Mouse (Mus musculus) ovary, postnatal 10 days (tissue): ENCODE results near the gene Pkp4.
A peak's percentile ranks its signal among the peaks of the same experiment; 100 is the strongest.

Experiments
- DNase-seq: peaks from one replicate; pipeline ENCODE4 v3.0.0; 2022; ENCODE audit warnings: low spot score

Gene Pkp4

DNA sequence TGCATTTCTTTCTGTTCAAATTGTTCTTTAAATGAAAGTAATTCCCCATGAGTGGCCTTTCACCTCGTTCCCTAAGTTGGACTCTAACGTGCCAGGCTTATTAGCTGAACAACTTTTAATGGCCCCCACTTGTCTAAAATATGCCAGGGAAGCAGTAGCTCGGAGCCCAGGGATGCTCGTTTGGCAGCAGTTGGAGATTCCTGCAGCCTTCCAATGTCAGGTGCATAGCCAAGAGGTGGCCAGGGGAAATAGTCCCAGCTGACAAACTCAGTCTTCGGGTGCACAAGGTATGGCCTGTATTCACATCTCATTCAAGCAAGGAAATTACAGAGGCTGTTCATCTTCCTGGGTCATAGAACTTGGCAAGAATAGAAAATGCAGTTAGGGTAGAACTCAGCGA lies 112.1 kb downstream of the Pkp4 start:
- no peak for DNase-seq

DNA sequence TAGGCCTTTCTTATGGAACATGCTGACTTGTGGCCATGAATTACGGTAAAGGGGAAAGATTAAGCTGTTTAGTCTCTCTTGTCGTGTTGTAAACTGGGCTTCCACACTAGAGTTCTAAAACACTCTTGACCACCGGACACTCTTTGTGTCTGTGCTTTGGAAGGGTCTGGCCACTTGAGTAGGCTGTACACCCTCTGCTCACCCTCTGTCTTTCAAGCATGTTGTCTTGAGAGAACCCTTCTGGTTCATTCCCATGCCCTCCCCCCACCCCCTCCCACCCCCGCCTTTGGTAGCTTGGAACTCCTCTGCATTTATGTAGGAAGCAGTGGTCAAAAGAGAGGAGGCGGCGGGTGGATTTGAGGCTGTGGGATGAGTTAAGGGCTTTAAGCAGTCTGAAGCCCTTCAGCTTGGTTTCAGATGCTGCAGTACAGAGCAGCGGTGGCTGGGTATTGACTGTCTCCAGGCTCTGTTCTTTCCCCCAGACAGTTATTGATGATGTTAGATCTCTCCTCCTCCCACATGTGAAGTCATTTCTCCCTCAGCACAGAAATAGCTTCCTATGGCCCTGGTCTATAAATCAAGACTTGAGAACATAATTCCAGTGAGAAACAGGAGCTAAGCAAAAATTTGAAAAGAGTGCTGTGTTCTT lies 120.4 kb downstream of the Pkp4 start:
- no peak for DNase-seq

DNA sequence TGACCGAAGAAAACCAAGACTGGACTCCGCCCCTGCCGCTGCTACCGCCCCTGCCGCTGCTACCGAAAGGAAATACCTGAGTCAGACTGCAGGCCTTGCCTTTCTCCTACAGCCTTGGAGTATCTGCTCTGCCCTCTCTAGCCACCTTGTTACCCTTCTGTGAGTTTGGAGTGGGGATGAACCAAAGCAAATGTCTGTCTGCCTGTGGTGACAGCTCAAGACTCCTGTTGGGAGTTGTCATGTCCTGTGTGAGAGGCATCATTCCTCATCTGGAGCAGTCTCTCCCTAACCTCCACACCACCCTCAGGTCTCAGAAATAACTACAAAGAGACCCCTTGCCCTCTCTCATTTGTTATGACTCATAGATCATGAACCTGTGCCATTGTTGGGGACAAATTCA lies 122.3 kb downstream of the Pkp4 start:
- no peak for DNase-seq

DNA sequence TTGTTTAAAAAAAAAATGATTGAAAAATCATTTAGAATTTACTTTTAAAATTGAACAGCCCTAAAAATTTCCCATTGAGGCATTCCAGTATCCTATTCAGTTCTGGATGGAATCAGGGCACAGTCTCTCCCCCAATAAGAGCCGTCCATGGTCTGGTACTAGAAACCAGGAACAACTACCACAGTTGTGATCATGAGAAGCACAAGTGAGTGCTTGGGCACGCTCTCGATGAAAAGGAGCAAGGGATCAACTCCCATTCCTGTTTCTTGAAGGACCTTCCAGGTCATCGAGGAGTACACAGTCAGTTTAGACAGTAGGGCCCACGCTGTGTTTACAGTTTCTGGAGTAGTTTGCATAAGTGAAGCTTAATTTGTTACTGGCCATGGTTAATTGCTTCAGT lies 123.6 kb downstream of the Pkp4 start:
- DNase-seq = no peak

DNA sequence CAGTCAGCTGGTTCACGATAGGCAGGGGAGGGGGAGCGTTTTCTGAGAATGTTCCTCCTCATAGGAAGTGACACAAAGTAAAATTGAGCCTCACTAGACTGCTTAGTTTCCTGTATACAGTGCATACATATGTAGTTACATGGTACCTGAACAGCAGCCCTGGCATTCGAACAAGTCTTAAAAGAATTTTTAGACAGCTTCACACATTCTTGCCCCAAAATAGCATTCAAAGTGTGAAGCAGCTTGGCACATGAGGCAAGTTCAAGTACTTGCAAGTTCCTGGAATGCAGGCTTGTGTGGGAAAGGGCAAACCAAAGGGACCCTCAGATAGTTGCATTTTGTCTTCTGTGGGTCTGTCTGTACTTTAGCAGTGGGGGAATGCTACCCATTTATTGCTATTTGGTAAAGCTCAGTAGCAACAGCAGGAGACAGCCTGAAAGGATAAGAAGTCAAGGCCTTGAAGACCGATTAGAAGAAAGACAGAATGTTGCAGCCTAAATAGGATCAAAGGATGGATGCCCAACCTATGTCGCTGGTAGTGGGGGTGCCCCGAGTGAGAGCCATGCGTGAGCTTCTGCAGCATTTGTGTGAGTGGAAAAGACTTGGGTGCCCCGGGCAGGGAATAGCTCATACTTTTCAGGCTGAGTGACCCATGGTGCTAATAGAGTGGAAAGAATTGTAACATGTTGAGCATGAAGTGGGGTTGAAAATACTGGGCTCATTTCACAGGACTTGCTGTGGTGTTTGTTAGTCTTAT lies 124.3 kb downstream of the Pkp4 start:
- DNase-seq = no peak

DNA sequence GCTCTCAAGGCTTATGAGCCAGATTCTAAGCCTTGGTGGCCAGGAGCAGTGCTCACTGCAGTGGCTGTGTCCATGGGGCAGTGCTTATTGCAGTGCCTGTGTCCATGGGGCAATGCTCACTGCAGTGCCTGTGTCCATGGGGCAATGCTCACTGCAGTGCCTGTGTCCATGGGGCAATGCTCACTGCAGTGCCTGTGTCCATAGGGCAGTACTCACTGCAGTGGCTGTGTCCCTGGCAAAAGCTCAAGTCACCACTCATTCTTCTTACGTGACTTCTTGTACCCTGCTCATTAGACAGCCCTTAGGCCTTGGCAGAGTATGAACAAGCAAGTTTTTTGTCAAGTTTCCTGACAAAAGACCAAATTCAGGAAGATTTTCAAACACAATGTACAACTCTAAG lies 124.9 kb downstream of the Pkp4 start:
- no peak for DNase-seq

DNA sequence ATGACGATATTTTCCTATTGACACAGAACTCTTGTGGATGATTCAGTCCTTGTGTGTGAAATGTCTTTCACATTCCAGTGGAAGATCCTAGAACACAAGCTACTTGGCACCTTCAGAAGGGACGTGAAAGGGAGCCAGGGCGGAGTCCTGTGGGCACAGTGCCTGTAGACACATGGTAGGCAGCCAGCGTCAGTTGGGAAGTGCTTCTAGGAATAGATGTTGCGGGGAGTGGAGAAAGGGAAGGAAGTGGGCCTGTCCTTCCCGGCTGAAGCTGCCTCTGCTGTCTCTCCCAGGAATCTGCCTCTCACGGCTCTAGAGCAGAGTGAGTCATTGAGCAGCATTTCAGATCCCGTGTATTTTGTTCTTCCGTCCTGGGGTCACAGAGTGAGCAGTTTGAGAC lies 125.6 kb downstream of the Pkp4 start:
- peak; percentile 9 for DNase-seq

DNA sequence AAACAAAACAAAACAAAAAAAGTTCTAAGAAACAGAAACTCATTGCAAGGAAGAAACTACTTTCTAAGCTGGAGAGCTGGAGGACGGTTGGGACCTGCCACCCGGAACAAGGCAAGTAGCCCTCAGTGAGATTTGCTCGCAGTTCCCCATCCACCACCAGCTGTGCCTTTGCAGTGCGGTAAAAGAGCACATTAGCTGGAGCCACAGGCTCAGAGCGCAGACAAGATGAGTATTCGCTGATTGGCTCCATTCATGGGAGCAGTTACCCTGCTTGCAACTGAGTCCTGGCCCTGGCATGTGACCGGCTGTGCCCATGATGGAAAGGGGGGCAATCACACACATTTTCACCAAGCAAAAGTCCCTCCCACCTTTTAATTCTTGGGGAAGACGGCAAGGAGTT lies 127.0 kb downstream of the Pkp4 start:
- no peak for DNase-seq

DNA sequence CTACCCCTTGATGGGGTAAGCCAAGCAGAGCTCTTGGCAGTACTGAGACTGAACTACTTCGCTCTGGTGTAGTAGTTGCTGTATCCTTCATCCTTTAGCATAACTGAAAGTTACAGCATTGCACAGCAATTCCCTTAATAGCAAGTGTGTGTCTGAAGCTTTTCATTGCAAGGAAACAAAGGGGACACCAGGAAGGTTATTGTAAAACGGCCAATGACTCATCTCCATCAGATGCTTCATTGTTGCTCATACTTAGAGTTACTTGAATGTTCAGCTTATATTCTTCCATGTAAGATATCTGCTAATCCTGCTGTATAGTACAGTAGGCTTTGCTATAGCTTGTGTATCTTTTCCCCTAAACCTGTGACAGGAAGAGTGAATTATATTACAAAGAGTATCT lies 128.8 kb downstream of the Pkp4 start:
- no peak for DNase-seq

DNA sequence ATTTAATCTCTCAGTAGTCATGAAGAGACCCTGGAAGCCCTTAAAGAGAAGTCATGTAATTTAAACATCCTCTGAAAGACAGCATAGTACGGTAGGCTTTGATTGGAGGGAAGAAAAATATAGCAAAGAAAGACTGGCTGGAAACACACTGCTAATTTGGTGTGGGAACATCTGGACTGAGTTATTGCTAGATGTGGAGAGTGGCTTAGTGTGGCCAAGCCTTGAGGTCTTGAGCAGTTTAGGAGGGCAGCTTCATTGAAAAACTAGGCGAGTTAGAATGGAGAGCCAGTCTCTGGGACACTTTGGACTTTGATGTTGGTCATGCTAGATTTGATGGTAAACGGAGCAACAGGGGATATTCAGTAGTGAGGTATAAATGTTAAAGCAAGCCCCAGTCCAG lies 129.7 kb downstream of the Pkp4 start:
- no peak for DNase-seq

DNA sequence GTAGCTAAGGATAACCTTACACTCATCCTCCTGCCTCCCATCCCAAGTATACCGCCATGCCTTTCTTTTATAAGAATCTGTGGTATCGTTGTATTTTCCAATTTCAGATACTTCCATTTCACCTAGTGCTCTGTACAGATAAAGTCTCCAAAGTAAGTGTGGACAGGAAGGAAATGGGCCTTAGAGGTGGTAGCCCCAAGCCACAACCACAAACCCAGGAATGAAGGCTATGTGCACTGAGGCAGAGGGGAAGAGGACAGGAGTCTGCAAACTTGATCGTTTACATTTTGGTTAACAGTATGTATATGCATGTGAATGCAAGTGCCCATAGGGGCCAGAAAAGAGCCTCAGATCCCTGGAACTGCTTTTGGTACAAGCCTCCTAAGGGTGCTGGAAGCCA lies 139.2 kb downstream of the Pkp4 start:
- no peak for DNase-seq

DNA sequence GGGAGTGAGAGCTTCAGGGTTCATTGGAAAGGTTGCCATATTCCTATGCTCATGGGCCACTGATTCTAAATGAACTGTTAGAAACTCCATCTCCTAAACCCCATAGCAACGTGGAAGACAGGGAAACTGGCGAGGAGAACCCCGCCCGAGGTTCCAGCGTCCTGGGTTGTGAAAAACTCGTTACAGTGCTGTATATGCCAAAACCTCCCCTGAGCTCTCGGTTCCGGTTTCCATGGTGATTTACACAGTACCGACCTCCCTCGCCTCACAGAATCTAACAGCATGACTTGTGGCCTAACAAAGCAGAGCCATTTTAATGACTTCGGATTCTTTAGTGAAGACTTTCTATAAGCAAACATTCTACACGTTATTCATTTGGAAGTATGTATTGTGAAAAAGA lies 141.0 kb downstream of the Pkp4 start:
- no peak for DNase-seq

DNA sequence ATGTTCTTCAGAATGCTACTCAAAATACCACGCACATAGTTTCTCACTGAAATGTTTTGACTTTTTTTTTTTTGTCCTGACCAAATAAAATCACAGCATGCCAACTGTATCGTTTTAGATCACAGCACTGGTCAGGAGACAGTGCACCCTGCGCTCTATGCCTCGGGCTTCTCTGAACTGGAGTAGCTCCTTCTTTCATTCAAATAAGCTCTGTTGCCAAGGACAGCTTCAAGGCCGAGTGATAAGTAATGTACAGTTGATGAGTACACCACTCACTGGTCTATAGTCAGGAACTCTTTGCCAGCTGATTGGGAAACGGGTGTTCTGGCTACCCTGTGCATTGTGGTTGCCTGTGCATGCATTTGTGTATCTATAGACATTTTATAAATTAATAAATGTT lies 141.8 kb downstream of the Pkp4 start:
- DNase-seq = no peak

DNA sequence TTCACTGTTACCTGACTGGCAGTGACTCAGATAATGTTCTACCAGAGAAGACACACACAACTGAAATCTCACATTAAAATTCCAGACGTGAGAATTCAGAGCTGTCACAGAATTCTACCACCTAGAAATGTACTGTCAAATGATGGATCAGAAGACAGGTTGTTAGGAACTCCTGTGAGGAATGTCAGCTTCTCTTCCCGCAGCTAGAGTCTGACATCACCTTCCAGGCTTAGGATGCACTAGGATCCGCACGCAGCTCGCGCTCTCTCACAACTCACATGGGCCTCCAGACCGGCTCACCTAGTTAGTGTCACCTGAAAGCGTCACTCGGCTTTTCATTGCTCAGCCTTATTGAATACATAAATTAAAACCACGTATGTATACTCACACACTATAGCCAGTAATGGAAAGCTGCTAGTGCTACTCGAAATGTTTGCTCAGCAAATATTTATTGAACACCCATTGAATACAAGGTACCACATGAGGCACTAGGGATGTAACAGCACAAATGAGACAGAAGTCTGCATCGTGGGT lies 142.9 kb downstream of the Pkp4 start:
- no peak for DNase-seq

DNA sequence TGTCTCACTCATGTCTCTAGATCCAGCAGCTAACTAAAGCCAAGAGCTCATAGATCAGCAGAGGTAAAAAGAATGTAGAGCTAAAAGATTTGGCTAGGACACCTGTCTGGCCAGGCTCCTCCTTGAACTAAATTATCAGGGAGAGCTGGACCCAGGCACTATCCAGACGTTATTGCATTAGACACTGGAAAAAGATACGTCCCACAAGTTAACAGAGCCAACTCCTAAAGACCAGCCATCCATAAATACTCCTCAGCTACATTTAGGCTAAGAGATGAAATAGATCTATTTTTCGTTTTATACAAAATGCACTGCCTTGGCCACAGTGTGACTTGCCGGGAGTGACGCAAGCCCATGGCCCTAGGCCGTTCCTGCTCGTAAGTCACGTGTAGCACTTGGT lies 146.7 kb downstream of the Pkp4 start:
- no peak for DNase-seq

DNA sequence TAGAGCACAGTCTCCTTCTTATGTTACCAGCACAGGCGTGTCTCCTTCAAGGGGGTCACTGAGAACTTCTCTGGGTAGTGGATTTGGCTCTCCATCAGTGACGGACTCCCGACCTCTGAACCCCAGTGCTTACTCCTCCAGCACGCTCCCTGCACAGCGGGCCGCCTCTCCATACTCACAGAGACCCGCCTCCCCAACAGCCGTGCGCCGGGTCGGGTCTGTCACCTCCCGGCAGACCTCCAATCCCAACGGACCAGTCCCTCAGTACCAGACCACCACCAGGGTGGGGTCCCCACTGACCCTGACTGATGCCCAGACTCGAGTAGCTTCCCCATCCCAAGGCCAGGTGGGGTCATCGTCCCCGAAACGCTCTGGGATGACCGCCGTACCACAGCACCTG lies 147.4 kb downstream of the Pkp4 start:
- no peak for DNase-seq

DNA sequence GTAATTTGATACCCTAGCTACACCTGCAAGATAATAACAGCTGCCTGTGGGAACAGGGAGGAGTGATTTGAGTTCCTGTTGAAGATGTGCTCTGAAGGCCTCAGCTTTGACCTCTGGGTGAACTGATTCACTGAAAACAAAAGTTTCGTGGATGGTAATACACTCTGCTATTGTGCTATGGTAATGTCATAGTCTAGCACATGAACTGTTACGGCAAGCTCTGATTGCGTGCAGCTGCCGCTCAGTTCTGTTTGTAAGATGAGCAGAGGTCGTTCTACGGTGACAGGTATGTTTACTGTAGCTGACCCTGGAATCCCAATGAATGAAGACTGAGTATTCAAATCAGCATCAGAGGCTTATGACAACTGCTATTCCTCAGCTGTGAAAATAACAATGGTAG lies 152.6 kb downstream of the Pkp4 start:
- no peak for DNase-seq

DNA sequence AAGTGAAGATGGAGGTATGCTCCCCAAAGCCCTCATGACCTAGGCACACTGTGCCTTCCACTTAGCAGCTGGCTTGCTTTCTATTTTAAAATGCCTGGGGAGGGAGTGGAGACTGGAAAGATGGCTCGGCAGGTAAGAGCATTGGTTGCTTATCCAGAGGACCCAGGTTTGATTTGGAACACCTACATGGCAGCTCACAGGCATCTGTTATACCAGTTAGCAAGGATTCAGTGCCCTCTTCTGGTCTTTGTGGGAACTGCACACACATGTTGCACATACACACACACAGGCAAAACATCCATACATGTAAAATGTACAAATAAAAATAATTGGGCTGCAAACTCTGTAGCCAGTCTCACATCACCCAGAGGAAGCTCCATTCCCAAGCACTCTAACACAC lies 158.0 kb downstream of the Pkp4 start:
- DNase-seq = no peak

DNA sequence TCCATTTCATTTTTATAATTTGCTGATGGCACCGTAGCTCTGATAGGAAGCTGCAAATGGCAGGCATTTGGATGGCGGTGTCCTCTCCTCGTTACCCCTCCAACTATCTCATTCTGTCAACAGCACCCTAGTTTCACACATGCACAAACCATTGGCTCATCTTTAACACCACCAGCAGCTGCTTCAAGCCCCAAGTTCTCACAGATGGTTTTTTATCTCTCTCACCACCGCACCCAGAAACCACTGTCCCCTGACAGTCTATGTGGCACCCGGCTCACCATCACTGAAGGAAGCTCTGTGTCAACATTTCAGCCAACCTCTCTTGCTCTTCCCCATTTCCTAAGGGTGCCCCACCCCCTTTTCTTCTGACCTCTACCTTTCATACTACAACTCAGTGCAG lies 167.3 kb downstream of the Pkp4 start:
- DNase-seq = no peak

DNA sequence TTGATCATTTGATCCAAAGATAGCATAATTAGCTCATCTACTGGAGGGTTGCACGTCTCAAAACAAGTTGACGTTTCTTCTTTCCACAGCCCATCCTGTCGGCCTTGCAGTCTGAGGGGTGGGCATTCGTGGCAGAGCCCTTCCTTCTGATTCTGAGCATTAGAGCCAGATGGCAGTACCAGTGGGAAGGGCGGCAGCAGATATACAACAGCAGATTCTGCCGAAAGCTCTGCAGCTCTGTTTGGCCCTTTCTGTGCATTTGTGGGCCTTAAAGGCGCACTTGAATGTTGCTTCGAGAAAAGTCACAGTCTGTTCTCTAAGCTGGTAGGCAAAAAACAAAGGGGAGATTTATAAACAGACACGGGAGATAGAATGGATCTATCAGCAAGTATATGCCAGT lies 170.4 kb downstream of the Pkp4 start:
- DNase-seq = no peak

DNA sequence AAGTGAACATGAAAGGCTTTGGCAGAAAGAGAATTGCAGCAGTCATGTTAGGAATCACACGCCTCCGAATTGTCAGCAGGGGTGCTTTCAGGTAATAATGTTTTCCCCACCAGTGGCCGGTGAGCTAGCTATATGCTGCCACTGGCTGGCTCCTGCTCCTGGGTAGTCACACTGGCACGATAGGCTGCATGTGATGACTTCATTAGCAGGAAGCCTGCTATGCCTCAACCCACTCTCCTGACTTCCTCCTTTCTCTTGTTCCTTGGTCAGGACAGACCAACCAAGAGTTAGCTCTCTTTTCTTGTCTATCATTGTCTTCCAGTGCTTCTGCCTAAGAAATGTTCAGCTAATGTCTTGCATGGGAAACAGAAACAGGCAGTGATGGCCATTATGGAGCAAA lies 171.9 kb downstream of the Pkp4 start:
- no peak for DNase-seq

DNA sequence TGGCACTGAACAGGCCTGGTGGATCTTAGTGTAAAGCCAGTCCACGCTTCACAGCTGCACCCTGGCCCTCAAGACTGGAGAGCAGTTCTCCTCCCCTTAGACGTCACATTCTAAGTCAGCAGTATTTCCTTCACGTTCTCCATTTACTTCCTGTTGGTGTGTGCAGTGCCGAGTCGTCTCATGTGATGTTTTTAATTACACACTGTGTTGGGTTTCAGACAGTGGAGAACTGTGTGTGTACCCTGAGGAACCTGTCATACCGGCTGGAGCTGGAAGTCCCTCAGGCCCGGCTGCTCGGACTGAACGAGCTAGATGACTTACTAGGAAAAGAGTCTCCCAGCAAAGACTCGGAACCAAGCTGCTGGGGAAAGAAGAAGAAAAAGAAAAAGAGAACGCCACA lies 177.9 kb downstream of the Pkp4 start:
- no peak for DNase-seq

DNA sequence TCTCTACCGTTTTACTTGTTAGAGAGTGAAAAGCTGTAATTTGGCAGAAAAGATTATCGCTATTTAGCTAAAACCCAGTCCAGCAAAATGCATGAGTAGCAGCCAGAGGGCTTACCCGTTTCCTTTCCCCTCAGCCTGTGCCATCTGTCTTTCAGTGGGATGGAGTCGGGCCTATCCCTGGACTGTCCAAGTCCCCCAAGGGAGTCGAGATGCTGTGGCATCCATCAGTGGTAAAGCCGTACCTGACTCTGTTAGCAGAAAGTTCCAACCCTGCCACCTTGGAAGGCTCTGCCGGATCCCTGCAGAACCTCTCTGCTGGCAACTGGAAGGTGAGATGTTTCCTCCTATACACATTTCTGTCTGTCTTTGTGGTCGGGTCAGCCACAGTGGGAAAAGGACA lies 178.3 kb downstream of the Pkp4 start:
- no peak for DNase-seq
